Mouse (Mus musculus) C2C12 (cell line): Measurements from ENCODE around the gene Stk40. TPM values are rescaled to one million over a fixed set of nuclear protein-coding genes. Genes with fewer than 3 reads are reported as not detected.

Experiments
- H3K27me3 ChIP-seq: one replicate; pipeline ENCODE4 v1.6.1; 2011; ENCODE audit not compliant: control insufficient read depth, insufficient read depth, insufficient read length
- H3K36me3 ChIP-seq: one replicate; pipeline ENCODE4 v1.6.1; 2011; ENCODE audit not compliant: control insufficient read depth, insufficient read depth
- H3K4me3 ChIP-seq: one replicate; pipeline ENCODE4 v1.5.1; 2011; ENCODE audit warnings: mild to moderate bottlenecking, control low read depth; ENCODE audit not compliant: poor library complexity, insufficient read depth, severe bottlenecking
- H3K79me2 ChIP-seq: one replicate; pipeline ENCODE4 v1.6.1; 2011; ENCODE audit not compliant: control insufficient read depth, insufficient read depth
- H3K79me3 ChIP-seq: one replicate; pipeline ENCODE4 v1.6.1; 2011; ENCODE audit warnings: low read depth, control low read depth
- H3ac ChIP-seq: one replicate; pipeline ENCODE3; 2011; ENCODE audit warnings: low read depth; ENCODE audit not compliant: control insufficient read depth, insufficient read length
- CEBPB ChIP-seq: IDR thresholded peaks from one replicate; pipeline ENCODE4 v1.6.1; 2011; ENCODE audit warnings: low read depth, mild to moderate bottlenecking, control low read depth, moderate library complexity
- CTCF ChIP-seq: IDR thresholded peaks from one replicate; pipeline ENCODE4 v1.5.1; 2011; ENCODE audit not compliant: control insufficient read depth, insufficient read depth, insufficient read length
- FOSL1 ChIP-seq: IDR thresholded peaks from one replicate; pipeline ENCODE4 v1.8.0; 2011; ENCODE audit warnings: mild to moderate bottlenecking, low read length; ENCODE audit not compliant: poor library complexity, insufficient read depth, severe bottlenecking
- MAX ChIP-seq: IDR thresholded peaks from one replicate; pipeline ENCODE4 v1.6.1; 2011; ENCODE audit warnings: mild to moderate bottlenecking, control low read depth
- MYOD1 ChIP-seq: IDR thresholded peaks from one replicate; pipeline ENCODE4 v1.6.1; 2011; ENCODE audit warnings: low read depth; ENCODE audit not compliant: control insufficient read depth, insufficient read length
- MYOG ChIP-seq: IDR thresholded peaks from one replicate; pipeline ENCODE4 v1.6.1; 2011; ENCODE audit not compliant: control insufficient read depth, insufficient read length; ENCODE audit errors: extremely low read depth
- USF1 ChIP-seq: IDR thresholded peaks from one replicate; pipeline ENCODE4 v1.6.1; 2011; ENCODE audit warnings: low read depth, mild to moderate bottlenecking, control low read depth, moderate library complexity
- polyA plus RNA-seq: library from polyadenylated mRNA; unstranded; fragments of >200 nt; fragmentation: generic; extraction: Trizol; gene quantifications from one replicate; pipeline ENCODE4 v1.2.1, GENCODE M21; 2012; ENCODE audit warnings: missing spikeins

The Stk40 gene
- polyA plus RNA-seq, 1 experiment = 11.0 TPM

GRCm38 (mm10) chr4:126117116-126117515 lies 13.4 kb downstream of the Stk40 start:
- H3K36me3 ChIP-seq = peaks cover 19% of the 10 kb centered on the region
- TF ChIP-seq USF1 (no peak), FOSL1 (no peak), MYOG (no peak), MYOD1 (no peak), MAX (no peak), CTCF (no peak), CEBPB (no peak)
- H3K4me3 ChIP-seq = no peak overlapping the region
- H3K27me3 ChIP-seq = no peaks in the 10 kb centered on the region
- peaks cover 41% of the 10 kb centered on the region for H3K79me3 ChIP-seq
- H3K79me2 ChIP-seq = peaks cover 100% of the 10 kb centered on the region
- no peak overlapping the region for H3ac ChIP-seq

- H3K79me2 ChIP-seq = peaks cover 96% of the 10 kb centered on the region
- peaks cover 25% of the 10 kb centered on the region for H3K36me3 ChIP-seq
- peaks cover 28% of the 10 kb centered on the region for H3K79me3 ChIP-seq
- no peak overlapping the region for H3K4me3 ChIP-seq
- no peak overlapping the region for H3ac ChIP-seq
- TF ChIP-seq MYOG (no peak), MAX (no peak), CTCF (no peak), USF1 (no peak), CEBPB (no peak), MYOD1 (no peak), FOSL1 (no peak)
- H3K27me3 ChIP-seq = no peaks in the 10 kb centered on the region
Measured at GRCm38 (mm10) chr4:126118651-126119050, 14.9 kb downstream of the Stk40 start.

GRCm38 (mm10) chr4:126119051-126119450 lies 15.3 kb downstream of the Stk40 start:
- Histone ChIP-seq H3K4me3 (no peak overlapping the region), H3K79me3 (peaks cover 26% of the 10 kb centered on the region), H3ac (no peak overlapping the region), H3K36me3 (peaks cover 29% of the 10 kb centered on the region), H3K27me3 (no peaks in the 10 kb centered on the region), H3K79me2 (peaks cover 93% of the 10 kb centered on the region)
- TF ChIP-seq USF1 = no peak
- TF ChIP-seq CEBPB = no peak
- TF ChIP-seq MAX = no peak
- no peak for TF ChIP-seq MYOG
- TF ChIP-seq FOSL1 = no peak
- no peak for TF ChIP-seq CTCF
- no peak for TF ChIP-seq MYOD1

GRCm38 (mm10) chr4:126120052-126120451 lies 16.3 kb downstream of the Stk40 start:
- peaks cover 27% of the 10 kb centered on the region for H3K36me3 ChIP-seq
- no peak for TF ChIP-seq MYOG
- TF ChIP-seq CEBPB = no peak
- no peak for TF ChIP-seq USF1
- TF ChIP-seq CTCF = no peak
- TF ChIP-seq FOSL1 = no peak
- peaks cover 83% of the 10 kb centered on the region for H3K79me2 ChIP-seq

GRCm38 (mm10) chr4:126120506-126120905 lies 16.7 kb downstream of the Stk40 start:
- Histone ChIP-seq H3K4me3 (no peak overlapping the region), H3K36me3 (peaks cover 31% of the 10 kb centered on the region), H3K79me2 (peaks cover 78% of the 10 kb centered on the region), H3K27me3 (no peaks in the 10 kb centered on the region), H3K79me3 (peaks cover 17% of the 10 kb centered on the region), H3ac (no peak overlapping the region)
- TF ChIP-seq MYOD1 (no peak), USF1 (no peak), CTCF (no peak), MYOG (no peak), MAX (no peak), CEBPB (no peak), FOSL1 (no peak)

More at GRCm38 (mm10) chr4:126120052-126120451, 16.3 kb downstream of the Stk40 start:
- Histone ChIP-seq H3K4me3 (no peak overlapping the region), H3K79me3 (peaks cover 22% of the 10 kb centered on the region), H3ac (no peak overlapping the region), H3K27me3 (no peaks in the 10 kb centered on the region)
